Mouse (Mus musculus) ES-Bruce4 (cell line): ENCODE measurements around the gene Sptbn1.

Experiments used
- CTCF ChIP-seq: IDR thresholded peaks from one replicate; pipeline ENCODE4 v1.8.1; 2011; ENCODE audit warnings: low read depth, low read length
- POLR2A ChIP-seq: IDR thresholded peaks from one replicate; pipeline ENCODE4 v1.8.1; 2011; ENCODE audit warnings: low read length; ENCODE audit not compliant: insufficient read depth

DNA sequence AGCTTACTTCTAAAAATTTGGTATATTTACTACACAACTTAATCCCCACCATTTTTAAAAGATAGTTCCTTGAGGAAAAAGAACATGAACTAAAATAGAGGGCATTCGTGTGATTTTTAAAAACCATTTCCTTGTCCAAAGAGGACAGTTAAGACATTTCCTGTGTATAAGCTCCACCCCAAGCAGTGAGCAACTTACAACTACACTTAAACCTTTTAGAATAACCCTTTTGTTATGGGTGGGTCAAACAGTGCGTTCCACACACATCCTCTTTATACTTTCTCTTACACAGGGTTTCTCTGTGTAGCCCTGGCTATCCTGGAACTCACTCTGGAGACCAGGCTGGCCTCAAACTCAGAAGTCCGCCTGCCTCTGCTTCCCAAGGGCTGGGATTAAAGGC is 72.2 kb downstream of the Sptbn1 start:
- no peak for TF ChIP-seq CTCF
- TF ChIP-seq POLR2A, result no peak
